Mouse (Mus musculus) cerebellum, postnatal 36 days (tissue): ENCODE measurements around the gene Pde4dip.

ENCODE experiments used
- DNase-seq, 2 experiments: peaks; one replicate each; pipeline ENCODE4 v3.0.0; 2021 to 2022; ENCODE audit warnings: mixed read lengths in 2 of 2

Gene Pde4dip

GRCm38 (mm10) chr3:97888168-97888901 lies at the start of gene Pde4dip:
Gene Pde4dip (minus strand): TSS chr3:97888707.
- peak; percentile 87 for DNase-seq

DNA sequence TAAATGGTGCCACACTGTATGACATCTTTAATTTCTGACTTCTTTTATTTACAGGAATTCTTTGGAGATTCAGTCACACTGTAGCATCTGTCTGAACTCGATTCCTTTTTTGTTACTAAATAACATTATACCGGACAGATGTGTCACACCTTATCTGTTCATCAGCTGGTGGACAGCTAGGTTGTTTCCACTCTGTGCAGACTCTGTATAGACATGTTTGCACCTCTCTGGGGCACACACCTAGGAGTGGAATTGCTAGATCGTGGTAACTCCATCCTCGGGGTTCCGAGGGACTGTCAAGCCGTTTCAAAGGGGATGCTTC lies 49.4 kb upstream of the Pde4dip start:
- DNase-seq = no peak

GRCm38 (mm10) chr3:97937068-97937944 lies 48.8 kb upstream of the Pde4dip start:
- no peak for DNase-seq

DNA sequence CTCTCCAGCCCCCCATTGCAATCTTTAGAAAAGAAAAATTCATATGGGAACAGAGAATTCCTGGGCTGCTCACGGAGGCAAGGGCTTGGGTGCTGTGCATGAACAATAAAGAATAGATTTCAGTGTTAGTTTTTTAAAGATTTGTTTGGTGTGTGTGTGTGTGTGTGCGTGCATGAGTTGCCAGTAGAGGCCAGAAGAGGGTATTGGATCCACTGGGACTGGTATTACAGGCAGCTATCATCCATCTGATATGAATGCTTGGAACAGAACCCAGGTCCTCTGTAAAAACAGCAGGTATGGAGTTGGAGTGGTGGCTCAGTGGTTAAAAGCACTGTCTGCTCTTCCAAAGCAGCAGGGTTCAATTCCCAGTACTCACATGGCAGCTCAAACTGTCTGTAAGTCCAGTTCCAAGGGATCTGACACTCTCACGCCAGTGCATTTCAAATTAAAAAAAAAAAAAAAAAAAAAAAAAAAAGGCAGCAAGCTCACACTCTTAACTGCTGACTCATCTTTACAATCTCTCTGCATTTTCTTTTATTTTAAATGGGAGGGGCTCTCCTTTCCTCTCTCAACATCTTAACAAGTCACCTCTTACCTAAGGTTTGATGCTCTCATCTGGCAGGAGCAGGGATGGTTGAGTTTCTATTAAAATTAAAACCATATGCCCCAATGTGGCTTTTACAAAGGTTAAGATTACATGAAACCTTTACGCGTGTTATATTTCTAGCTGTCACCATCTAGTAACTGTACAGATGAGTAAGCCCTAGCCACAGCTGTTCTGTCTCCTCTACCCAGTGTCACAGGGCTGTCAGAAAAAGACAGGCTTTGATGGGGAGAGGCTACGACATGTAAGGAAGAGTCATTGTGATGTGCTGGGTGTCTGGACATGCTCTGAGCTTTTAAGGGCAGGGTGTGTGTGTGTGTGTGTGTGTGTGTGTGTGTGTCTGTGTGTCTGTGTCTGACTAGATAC lies 46.1 kb upstream of the Pde4dip start:
- no peak for DNase-seq

DNA sequence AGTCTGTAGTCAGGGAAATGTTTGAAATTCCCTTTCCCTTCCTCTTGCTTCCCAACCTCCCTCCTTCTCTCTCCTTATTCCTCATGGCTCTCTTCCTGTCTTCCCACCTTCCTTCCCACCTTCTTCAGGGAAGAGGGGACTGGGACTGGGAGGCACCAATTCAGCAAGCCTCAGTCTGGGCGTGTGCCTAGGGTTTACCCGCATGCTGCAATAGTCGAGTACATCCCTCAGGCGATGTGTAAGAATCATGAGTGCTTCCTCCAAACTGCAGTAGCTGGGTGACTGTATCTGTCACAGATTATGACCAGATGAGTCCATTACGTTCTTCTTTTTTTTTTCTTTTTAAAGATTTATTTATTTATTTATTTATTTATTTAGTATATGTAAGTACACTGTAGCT lies 45.3 kb upstream of the Pde4dip start:
- DNase-seq = no peak

DNA sequence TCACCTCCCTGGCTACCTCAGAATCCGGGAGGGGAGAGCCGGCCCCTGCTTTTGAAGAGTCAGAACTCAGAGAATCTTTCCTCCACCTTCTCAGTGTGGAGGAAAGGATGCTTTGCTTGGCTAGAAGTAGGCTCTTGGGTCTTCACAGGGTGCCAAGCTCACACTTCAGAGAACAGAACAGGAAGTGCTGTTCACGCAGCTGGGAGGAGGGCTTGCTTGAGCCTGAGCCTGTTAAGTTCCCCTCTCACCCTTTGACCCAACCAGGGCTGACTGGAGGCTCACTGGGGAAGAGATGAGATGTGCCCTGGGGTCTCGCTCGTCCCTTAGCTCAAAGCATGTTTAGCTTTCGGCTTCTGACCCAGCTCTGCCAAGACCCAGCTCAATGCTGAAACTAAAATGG lies 44.7 kb upstream of the Pde4dip start:
- no peak for DNase-seq

- DNase-seq = no peak
These were observed 44.3 kb upstream of the Pde4dip start for GRCm38 (mm10) chr3:97932771-97933170.

DNA sequence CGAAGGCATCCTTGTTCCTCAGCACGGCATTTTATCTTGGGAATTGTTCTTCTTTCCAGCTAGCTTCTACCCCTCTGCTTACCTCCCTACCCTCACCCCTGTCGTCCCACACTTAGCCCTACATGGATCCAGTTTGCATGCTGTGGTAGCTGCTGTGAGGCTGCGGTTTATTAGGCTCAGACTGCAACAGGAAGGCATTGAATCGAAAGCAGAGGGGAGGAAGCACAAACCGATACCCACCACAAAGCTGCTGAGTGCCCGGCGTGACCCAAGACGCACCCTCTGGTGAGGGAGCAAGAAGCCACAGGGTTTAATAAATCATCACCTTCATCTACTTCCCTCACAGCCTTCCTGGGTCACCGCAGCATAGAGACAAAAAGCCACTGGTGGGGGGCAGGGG lies 43.6 kb upstream of the Pde4dip start:
- DNase-seq = no peak

- DNase-seq = no peak
These were observed 42.9 kb upstream of the Pde4dip start for GRCm38 (mm10) chr3:97931310-97931885.

DNA sequence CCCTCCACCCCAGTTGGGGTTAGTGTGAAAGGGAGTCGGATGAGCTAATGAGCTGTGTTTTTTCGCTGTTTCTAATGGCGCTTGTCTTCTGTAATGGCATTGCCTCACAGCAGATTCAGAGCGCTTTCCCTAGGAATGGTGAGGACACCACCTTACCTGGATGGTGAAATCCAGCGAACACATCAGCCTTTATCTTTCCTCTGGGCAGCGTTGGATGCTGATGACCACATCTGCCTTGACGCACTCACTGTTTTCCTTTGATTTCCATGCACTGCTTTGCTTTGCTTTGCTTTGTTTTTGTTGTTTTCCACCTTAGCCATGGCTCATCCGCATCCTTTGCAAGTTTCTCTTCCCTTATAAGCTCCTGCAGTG lies 42.3 kb upstream of the Pde4dip start:
- DNase-seq = no peak

GRCm38 (mm10) chr3:97930141-97930786 lies 41.8 kb upstream of the Pde4dip start:
- no peak for DNase-seq

- peak; percentile 60 to 75 for DNase-seq
These were observed 40.7 kb upstream of the Pde4dip start for GRCm38 (mm10) chr3:97928968-97929858.

DNA sequence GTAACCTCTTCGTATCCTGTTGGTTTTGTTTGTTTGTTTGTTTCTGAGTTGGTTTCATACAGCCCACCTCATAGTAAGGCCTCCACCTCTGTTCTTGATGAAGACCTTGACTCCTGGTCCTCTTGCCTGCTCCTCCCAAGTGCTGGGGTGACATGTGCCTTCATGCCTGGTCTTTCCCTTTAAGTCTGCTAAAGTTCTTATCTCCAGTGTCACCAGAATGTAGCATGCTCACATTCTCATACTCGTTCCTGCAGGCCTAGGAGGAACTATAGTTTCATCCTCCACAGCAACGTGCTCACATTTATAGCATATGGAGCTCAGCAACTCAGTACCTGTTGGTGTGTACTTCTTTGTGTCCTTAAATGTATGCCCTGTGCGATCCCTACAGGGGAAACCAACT lies 38.8 kb upstream of the Pde4dip start:
- DNase-seq = no peak

GRCm38 (mm10) chr3:97925246-97925645 lies 36.7 kb upstream of the Pde4dip start:
- no peak for DNase-seq

- DNase-seq = no peak
These were observed 30.5 kb upstream of the Pde4dip start for GRCm38 (mm10) chr3:97918885-97919550.

GRCm38 (mm10) chr3:97915081-97915480 lies 26.6 kb upstream of the Pde4dip start:
- DNase-seq = no peak

- DNase-seq = no peak
These were observed 22.6 kb upstream of the Pde4dip start for GRCm38 (mm10) chr3:97911093-97911492.

- DNase-seq = no peak
These were observed 21.2 kb upstream of the Pde4dip start for GRCm38 (mm10) chr3:97909737-97910136.

DNA sequence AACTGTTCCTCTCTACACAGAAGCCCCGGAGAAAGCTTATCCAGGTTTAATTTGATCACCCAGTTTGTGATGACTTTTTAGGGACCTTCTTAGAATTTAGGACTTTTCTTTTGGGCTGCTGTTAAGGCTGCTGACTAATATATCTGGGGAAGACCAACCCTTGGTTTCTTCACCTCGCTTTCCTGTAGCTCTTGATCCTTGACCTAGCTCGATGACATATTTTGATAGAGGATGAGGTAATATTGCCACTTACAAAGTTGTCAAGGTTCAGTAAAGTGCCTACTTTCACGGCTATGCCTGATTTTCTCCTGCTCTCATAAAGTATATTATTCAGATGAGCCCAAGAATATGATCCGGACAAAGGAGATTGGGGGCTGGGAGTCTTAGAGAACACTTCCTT lies 13.1 kb upstream of the Pde4dip start:
- no peak for DNase-seq
